Comparison of ENCODE assay signal across 34 mouse cellular contexts in the genomic region with DNA sequence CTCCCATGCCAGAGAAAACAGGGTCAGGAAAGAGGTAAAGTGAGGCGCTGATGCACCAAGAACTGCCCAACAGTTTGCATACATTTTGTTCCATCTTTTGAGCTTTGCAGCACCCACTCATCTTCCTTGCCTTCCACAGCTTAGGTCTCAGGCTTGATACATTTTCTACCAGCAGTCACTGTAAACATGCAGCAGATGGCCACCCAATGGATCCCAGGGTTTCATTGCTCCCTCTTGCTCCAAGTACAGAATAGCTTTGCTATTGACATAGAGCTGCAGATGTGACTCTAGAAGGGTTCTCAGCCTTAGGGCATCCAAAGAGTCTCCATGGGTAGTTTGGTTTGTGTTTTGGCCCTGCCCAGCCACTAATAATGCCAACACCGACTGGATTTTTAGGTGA. TPM values are rescaled to one million over a fixed set of nuclear protein-coding genes. Genes with fewer than 3 reads are reported as not detected.
DNase-seq lines count a peak whose midpoint lies in the region; ATAC-seq and TF ChIP-seq lines count a peak whose summit lies in the region.
"Had no signal": no experiment of that assay in that cellular context is flagged by ENCODE, and none has a peak within 500 bp of the region (broad histone marks: within the 10 kb centered on the region; RNA-seq: fewer than 3 reads in every experiment).

No protein-coding gene starts in this region.

- no peak for ATAC-seq in heart, embryonic 12.5 days (ENCODE audit: insufficient number of reproducible peaks, low FRiP score)
- ATAC-seq: forebrain, embryonic 14.5 days; forebrain, postnatal 0 days; hindbrain, postnatal 0 days; Patski had no signal

- no peaks in the 10 kb centered on the region for H3K36me3 ChIP-seq in heart, embryonic 12.5 days
- H3K36me3 ChIP-seq: embryonic facial prominence, embryonic 12.5 days; embryonic facial prominence, embryonic 15.5 days; G1E; heart, embryonic 13.5 days had no signal

- no peak for TF ChIP-seq CTCF in layer of hippocampus, adult 2 months (conservative IDR thresholded peaks at IDR 0.05)

- DNase-seq in layer of hippocampus, adult 11-12 months (ENCODE audit: low spot score), result peak; percentile 28
- DNase-seq in layer of hippocampus, postnatal 25 days (ENCODE audit: extremely low spot score in 1 of 2, low spot score in 1 of 2), result no peak
- peak; percentile 63 for DNase-seq in brain, adult 2 months (ENCODE audit: low read depth, low spot score)
- DNase-seq in layer of hippocampus, adult 2 months (ENCODE audit: low spot score in 2 of 2), result peak; percentile 14 to 33
- peak; percentile 11 to 31 for DNase-seq in layer of hippocampus, postnatal 14 days (ENCODE audit: low spot score in 2 of 2)
- DNase-seq in kidney, adult 18-20 months, result no peak
- DNase-seq: adrenal gland, postnatal 10 days; adrenal gland, postnatal 36 days; B cell, adult 2 months; cerebellum, adult 11 months; cerebellum, adult 2 months; cerebellum, adult 9-11 months; cerebellum, postnatal 25 days; forebrain, postnatal 0 days; gastrocnemius, postnatal 14 days; heart, adult 18-20 months; heart, postnatal 14 days; heart, postnatal 4 days had no signal

- no peak overlapping the region for H3K4me3 ChIP-seq in layer of hippocampus, adult 2 months
- H3K4me3 ChIP-seq in heart, embryonic 12.5 days, result no peak overlapping the region
- H3K4me3 ChIP-seq: embryonic facial prominence, embryonic 12.5 days; embryonic facial prominence, embryonic 15.5 days; heart, embryonic 13.5 days had no signal

- H3K9ac ChIP-seq in heart, embryonic 12.5 days, result no peak overlapping the region
- H3K9ac ChIP-seq: embryonic facial prominence, embryonic 12.5 days; embryonic facial prominence, embryonic 15.5 days; forebrain, postnatal 0 days; heart, embryonic 13.5 days; hindbrain, embryonic 14.5 days had no signal

- no peaks in the 10 kb centered on the region for H3K27me3 ChIP-seq in heart, embryonic 12.5 days (replicated peaks)
- H3K27me3 ChIP-seq: CH12.LX; embryonic facial prominence, embryonic 12.5 days; embryonic facial prominence, embryonic 15.5 days; heart, embryonic 13.5 days had no signal

- WGBS in heart, embryonic 12.5 days, result 78% methylated on average over 2 of the region's 2 CpGs

- H3K4me2 ChIP-seq in heart, embryonic 12.5 days, result no peak overlapping the region
- H3K4me2 ChIP-seq: embryonic facial prominence, embryonic 12.5 days; embryonic facial prominence, embryonic 15.5 days; heart, embryonic 13.5 days; hindbrain, embryonic 14.5 days had no signal

- no peaks in the 10 kb centered on the region for H3K4me1 ChIP-seq in heart, embryonic 12.5 days (replicated peaks)
- H3K4me1 ChIP-seq: embryonic facial prominence, embryonic 12.5 days; embryonic facial prominence, embryonic 15.5 days; heart, embryonic 13.5 days had no signal

- no peak overlapping the region; the same call in 1 of the 2 replicates for H3K27ac ChIP-seq in layer of hippocampus, adult 2 months
- H3K27ac ChIP-seq in heart, embryonic 12.5 days (ENCODE audit: poor library complexity, severe bottlenecking), result no peak overlapping the region
- H3K27ac ChIP-seq: embryonic facial prominence, embryonic 12.5 days; embryonic facial prominence, embryonic 15.5 days; heart, embryonic 13.5 days; hindbrain, embryonic 14.5 days; hindbrain, postnatal 0 days had no signal

- no peaks in the 10 kb centered on the region for H3K9me3 ChIP-seq in heart, embryonic 12.5 days (replicated peaks)
- H3K9me3 ChIP-seq: embryonic facial prominence, embryonic 12.5 days; embryonic facial prominence, embryonic 15.5 days; G1E; heart, embryonic 13.5 days had no signal

RNA-seq across cellular contexts. Expression of a gene that starts 11.7 kb away (rescaled TPM):
- not detected for total RNA-seq in layer of hippocampus, postnatal 25 days (2021)
- not detected for total RNA-seq in layer of hippocampus, adult 2 months (2021)
- total RNA-seq in layer of hippocampus, postnatal 14 days (2021), result not detected
- not detected in 2 replicates for polyA plus RNA-seq in heart, embryonic 12.5 days (2016; fragmentation: Nextera tagmentation; extraction: Ambion mirVana)
- total RNA-seq: adrenal gland, adult 18-20 months; adrenal gland, postnatal 10 days; adrenal gland, postnatal 36 days; CH12.LX; common myeloid progenitor, adult 5-6 weeks; forebrain, postnatal 0 days; gastrocnemius, adult 18-20 months; gastrocnemius, postnatal 14 days; heart, adult 18-20 months; heart, postnatal 14 days; heart, postnatal 4 days; hindbrain, postnatal 0 days had no signal
- polyA plus RNA-seq: cerebellum, adult 2 months; embryonic facial prominence, embryonic 15.5 days; forebrain, embryonic 11.5 days; forebrain, embryonic 14.5 days; forebrain, postnatal 0 days; G1E; heart, embryonic 13.5 days; heart, embryonic 16.5 days; hindbrain, embryonic 11.5 days; hindbrain, embryonic 14.5 days; hindbrain, postnatal 0 days; Patski had no signal

Comparison
In these comparisons a context has a peak if more than half of its experiments do, and no peak if none do; other contexts are left out.
1. DNase-seq: peak in layer of hippocampus, adult 11-12 months (single experiment), brain, adult 2 months (single experiment), layer of hippocampus, adult 2 months (2 of 2) and layer of hippocampus, postnatal 14 days (2 of 2); none in layer of hippocampus, postnatal 25 days (0 of 2) and kidney, adult 18-20 months (single experiment).